Mouse (Mus musculus) heart, adult 18-20 months (tissue): Measurements from ENCODE around the gene Mns1. TPM values are rescaled to one million over a fixed set of nuclear protein-coding genes. Genes with fewer than 3 reads are reported as not detected.
"Not testable (repeated sequence)": the region's sequence is repeated elsewhere in the genome, so short reads cannot be mapped to it uniquely, and the experiment has no call there.

ENCODE experiments used
- DNase-seq, 2 experiments: peaks; one replicate each; pipeline ENCODE4 v3.0.0; 2021 to 2022; ENCODE audit warnings: mixed read lengths in 1 of 2
- long read RNA-seq, 2 experiments: library from polyadenylated mRNA; stranded (forward); transcript quantifications; one replicate each; pipeline ENCODE4 v2.0.0; 2021
- total RNA-seq, 2 experiments: library from RNA; stranded (reverse); gene quantifications; 2 replicates each; pipeline ENCODE4 v1.2.3; 2021

Gene Mns1
- under 1 TPM; 0.05 to 0.23 TPM for total RNA-seq
- long read RNA-seq, experiment 1 = 0 reads
- long read RNA-seq, experiment 2, full-length matches to known transcripts = 1 of 1 reads
- long read RNA-seq, experiment 2, partial matches to known transcripts = 0 of 1 reads
- long read RNA-seq, experiment 2, other reads (novel, unspliced or antisense) = 0 of 1 reads

DNA sequence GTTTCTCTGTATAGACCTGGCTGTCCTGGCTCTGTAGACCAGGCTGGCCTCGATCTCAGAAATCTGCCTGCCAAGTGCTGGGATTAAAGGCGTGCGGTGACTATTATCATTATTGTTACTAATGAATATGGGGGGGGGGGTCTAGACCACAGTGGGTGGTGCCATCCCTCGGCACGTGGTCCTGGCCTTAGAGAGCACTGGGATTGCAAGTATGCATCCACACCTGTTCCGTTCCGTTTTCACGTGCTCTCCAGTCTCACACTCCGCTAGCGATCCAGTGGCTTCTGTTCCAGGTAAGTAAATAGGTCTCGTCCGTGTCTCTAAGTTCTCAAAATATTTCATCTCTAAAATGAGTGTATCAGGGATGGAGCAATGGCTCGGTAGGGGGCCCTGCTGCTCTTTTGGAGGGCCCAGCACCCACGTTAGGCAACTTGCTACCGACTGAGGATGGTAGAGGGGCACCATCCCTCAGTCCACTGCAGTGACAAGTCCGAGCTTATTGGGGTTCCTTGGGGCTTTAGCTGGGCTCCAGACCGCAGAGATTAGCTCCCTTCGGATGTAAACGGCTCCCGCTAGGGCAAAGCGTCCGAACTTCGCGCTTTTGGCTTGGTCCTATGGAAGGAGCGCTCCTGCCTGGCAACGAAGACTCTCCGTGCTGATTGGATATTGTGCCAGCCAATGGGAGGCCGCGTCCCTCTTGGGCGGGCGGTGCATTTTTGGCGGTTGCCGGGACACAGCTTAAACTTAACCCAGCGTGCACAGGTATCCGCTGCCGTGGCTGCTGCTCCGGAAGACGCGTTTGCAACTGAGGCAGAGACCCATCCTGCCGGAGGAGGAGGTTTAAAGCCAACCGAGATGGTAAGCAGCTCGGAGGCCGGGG is at the start of gene Mns1:
Gene Mns1 (plus strand): TSS at position 190 of the 880 bp plus-strand sequence.
- DNase-seq = peak; percentile 96

DNA sequence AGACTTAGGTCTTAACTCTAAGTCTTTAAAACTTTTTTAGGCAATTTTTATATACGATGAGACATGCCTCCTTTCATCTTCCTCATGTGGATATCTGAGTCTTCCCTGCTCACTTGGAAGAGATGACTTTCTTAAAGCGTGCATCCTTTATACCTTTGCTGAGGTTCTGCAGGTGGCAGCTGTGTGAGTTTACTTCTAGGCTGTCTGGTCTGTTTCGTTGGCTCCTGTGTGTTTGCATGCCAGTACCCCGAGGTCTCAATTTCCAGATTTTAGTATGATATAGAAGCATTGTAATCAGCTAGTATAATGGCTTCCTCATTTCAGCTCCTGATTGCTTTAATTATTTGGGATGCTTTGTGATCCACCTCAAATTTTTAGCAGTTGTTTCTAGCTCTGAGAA is 48.9 kb upstream of the Mns1 start:
- DNase-seq = no peak

DNA sequence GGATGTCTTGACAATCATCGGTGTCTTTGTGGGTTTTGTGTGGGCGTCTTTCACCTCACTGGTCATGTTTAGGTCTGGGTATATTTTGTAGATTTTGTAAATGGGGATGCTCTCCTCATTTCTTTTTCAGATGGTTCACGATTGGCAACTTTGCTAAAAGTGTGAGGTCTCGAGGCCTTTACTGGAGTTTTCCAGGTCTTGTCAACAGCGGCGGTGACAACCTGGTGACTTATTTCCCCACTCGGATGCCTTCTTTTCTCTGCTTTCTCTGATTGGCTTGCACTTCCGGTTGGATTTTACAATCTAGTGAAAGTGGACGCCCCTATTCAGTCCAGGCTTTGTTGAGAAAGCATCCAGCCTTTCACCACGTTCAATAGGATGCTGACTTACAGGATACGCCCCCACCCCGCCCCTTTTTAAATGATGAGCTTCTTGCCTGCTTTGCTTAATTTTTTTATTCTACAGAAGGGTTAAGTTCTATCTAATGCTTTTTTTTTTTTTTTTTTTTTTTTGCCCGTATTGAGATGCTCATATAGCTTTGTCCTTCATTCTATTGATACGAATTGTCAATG is 48.3 kb upstream of the Mns1 start:
- no peak for DNase-seq

DNA sequence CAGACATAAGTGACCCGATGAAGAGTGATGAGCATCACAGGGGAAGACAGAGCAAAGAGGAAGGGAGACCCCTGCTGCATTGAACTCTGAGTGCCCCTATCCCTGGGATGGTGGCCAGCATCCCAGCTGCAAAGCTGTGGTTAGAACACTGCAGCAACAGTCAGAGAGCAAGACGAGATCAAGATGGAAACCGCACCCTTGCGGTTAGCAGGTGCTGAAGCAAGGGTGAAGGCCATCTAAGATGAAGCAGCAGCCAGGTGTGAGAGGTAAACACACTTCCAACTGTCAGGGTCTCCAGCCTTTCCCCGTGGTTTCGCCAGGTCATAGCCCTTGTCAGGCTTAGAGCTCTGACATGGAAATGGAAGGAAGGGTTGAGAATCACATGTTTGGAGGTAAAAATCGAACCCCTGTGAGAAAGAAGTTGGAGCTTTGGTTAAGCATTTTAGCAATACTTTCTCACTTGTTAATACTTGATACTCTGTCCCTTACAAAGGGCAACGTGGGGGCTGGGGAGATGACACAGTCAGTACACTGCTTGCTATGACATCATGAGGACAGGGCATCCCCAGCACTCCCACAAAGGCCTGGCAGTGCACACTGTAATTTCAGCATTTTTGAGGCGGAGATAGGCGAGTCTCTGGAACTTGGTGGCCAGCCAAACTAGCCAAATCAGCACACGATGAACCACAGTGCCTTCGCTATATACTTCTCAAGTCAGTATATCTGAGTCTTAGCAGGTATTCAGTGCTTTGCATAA is 47.3 kb upstream of the Mns1 start:
- DNase-seq = peak in 1 of 2 experiments; percentile 4

DNA sequence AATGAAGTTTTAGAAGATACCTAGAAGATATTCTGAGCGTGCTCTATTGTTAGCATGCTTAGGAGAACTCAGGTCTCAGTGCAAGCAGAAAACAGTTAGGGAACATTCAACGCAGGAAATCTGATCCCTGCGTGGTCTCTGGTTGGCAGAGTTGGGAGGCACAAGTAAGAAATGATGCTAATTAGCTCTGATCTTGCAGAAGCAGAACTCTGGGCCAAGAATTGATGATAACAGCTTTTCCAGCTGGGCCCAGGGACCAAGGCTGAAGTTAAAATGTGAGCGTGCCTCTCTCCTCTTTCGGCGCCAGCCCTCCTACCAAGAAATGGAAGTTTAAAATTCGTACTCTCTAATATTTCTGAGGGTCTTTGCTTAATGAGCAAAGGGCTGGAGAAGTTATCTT is 45.1 kb upstream of the Mns1 start:
- DNase-seq = no peak

DNA sequence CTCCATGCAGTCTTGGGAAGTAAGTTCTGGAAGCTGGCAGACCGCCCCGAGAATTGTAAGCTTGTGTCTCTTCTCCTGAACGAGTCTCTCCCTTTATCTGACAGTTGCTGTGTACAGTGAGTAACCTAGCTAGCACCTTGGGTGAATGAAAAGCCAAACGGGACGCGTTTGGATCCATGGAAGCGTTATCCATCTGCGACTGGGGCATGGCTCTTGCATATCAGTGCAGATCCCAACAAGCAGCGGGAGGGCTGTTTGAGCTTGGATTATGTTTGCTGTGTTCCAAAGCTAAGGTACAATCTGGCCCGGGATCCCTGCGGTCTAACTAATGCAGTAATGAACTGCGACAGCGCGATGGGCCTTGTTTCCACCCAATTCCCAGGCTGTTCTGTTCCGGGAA is 44.6 kb upstream of the Mns1 start:
- DNase-seq = no peak

DNA sequence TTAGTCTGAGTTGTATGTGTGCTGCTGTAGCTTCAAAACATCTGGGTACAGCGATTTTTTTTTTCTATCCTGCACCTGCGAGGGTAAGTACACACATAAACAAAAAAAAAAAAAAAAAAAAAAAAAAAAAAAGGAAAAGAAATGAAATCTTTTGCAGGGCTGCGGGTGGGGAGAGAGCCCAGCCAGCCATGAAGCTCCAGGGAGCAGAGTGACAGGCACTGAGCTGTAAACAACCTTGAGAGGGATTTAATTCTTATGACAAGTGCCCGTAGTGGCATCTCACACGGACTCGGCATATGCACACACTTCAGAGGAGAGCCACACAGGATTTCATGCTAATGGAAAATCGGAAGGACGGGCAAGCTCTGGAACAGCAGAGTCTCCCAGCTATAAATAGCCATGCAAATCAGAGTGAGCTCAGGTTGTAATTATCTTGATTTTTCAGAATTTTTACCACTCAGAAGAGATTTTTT is 43.9 kb upstream of the Mns1 start:
- DNase-seq = no peak

DNA sequence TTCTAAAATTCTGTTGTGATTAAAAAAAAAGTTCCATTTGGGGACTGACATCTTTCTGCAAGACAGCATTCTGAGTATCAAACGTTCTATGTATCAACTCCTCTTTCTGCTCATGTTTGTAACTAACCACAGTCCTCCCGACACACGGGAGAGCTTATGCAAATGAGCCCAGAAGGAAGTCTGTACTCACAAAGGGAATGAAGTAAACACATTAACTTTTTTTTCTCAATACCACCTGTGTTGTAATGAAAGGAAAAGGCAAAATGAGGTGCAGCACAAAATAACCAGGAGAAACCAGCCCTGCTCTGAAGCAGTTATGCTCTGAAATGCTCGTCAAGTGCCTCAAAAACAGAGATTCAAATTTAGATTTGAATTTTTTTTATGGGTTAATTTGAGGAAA is 37.7 kb upstream of the Mns1 start:
- DNase-seq = no peak

DNA sequence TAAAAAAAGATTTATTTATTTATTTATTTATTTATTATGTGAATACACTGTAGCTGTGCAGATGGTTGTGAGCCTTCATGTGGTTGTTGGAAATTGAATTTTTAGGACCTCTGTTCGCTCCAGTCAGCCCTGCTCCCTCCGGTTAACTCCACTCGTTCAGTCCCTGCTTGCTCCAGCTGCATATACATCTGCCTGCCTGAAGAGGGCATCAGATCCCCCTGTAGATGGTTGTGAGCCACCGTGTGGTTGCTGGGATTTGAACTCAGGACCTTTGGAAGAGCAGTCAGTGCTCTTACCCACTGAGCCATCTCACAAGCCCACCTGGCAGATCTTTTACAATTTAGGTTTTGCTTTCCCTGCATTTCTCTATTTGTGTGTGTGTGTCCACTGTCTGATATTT is 36.0 kb upstream of the Mns1 start:
- DNase-seq = not testable (repeated sequence)

DNA sequence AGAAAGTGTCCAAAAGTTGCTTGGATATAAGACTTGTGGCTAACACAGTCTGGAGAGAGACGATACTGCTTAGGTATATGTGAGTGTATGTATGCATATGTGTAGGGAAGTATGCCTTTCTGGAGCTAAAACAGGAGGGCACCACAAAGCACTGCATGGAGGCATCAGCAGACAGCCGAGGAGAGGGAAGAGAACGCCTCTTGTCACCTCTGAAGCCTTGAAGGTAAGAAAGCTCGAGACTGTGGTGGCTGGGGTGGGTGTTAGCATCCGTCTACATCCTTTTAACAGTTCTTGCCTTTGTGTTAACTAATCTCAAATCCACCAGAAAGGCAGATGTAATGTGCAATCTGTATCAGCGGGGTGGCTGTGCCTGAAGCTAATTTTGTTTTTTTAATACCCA is 34.4 kb upstream of the Mns1 start:
- DNase-seq = no peak

DNA sequence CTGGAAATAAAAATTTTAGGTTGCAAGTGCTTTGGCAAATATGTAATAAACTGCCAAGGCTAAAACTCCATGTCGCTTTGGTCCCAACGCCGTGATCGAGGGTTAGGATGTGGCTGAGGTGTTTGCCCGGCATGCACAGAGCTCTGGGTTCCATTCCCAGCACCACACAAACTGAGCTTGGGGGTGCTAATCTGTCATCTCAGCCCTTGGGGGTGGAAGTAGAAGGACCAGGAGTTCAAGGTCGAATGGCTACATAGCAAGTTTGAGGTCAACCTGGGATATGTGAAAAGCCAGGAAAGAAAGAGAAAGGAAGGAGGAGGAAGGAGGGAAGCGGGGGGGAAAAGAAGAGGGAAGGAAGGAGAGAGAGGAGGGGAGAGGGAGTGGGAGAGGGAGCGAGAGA is 33.4 kb upstream of the Mns1 start:
- DNase-seq = no peak

DNA sequence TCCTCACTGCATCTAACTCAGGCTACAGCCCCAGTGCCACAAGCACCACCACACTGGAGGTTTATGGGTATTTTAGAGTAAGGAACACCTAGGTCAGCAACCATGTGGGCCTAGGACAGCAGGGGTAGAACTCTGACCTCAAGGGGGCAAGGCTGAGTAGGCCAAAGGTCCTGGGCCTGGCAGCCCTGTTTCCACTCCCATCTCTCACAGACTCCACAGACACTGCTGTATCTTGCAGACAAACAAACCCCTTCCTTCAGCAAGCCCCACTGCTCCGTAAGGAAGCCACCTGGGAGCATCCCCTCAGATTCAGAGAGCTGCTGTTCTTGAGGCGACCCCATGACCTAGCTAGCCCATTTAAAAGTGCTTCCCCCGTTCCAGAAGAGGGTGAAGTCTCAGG is 32.9 kb upstream of the Mns1 start:
- no peak for DNase-seq

DNA sequence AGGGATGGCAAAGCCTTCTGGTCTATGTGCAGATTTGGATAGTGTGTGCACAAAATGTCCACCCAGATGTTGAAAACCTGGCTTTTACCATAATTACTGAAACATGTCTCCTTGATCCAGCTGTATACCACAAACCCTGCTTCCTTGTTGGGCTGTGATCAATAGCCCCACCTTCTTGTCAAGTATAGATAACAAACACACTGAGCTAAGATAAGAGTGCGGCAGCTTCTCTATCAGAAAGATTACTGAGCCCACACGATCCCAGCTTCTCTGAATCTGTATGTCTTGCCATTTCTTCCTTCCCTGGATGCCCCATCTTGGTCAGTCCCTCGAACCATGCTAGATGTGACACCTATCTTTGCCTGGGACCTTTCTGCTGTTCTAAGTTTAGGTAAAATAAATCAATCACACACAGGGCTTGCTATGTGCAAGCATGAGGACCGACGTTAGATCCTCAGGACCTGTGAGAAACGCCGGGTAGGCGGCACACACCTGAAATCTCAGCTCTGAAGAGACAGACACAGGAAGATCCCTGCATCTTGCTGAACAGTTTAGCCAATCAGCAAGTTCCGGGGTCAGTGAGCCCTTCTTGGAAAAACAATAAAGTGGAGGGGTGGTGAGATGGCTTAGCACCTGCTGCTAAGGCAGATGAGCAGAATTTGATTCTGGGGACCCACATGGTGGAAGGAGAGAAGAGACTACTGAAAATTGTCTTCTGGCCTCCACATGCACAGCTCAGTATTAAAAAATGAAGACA is 31.8 kb upstream of the Mns1 start:
- no peak for DNase-seq

DNA sequence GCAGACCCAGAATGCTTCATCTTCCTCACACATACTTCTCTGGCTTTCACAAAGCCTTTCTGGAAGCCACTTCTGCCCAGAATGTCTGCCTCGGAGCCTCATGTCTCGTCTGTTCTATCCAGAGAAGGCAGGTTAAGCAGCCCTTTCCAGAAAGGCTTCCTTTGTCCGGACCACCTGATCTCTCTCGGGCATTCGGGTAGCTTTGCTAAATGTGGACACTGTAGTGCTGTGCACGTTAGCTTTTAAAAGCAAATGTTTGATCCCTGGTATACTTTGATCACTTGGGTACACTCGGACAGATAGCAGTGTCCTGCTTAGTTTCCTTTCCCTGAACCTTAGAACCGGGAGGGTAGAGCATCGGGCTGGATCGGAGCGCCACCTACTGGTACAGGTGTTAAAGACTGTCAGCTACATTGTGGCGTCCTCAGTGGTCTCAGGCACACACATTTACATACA is 29.7 kb upstream of the Mns1 start:
- DNase-seq = peak; percentile 66 to 90

DNA sequence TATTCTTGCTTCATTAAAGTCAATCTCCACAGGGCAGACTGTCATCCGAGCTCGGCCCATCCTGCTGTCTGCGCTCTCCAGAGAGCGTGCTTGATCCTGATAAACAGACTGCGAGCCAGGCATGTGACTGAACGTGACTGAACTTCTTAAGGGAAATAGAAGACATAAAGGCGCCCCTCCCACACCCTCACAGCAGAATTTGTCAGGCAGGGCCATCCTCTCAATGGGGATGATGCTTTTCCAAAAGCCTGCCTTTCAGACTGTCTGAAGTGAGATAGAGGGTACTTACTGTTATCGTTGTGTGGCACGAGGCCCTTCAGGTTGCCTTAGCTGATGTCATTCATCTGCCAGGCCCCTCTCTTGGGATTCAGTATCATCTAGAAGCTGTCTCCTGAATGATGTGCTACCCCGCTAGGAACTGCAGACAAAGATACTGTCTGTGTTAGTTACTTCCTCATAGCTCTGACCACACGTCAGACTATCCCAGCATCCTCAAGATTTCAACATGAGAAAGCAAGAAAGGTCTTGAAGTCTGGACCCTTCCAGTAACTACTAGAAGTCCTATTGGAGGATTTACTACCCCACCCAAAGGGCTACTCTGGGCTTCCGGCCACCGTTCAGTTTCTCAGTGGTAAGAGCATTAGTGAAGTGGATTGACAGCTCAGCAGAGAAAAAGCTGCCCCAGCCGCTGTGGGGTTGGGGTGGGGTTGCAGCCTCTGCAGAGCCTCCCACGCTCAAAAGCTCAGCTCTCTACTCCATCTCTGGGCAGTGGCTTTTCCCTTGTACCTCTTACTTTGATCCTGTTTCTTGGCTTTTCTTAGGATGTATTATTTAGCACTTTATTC is 28.2 kb upstream of the Mns1 start:
- DNase-seq = no peak

DNA sequence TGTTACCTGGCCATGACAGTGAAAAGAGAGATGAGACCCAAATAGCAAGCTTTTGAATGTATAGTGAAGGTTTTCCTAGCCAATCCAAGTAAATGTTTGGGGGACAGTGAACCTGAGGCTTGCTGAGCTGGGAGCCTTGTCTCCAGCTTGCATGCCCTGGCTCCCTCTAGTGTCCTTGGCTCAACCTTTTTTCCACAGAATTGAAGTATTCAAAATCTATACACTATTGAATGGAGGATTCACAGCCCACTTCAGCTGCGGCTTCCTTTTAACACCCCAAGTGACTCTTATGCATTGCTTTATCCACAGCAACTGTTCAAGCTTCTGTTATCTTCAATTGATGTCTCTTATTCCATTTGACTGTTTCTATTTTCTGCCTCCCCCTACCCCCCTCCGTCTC is 26.1 kb upstream of the Mns1 start:
- no peak for DNase-seq

DNA sequence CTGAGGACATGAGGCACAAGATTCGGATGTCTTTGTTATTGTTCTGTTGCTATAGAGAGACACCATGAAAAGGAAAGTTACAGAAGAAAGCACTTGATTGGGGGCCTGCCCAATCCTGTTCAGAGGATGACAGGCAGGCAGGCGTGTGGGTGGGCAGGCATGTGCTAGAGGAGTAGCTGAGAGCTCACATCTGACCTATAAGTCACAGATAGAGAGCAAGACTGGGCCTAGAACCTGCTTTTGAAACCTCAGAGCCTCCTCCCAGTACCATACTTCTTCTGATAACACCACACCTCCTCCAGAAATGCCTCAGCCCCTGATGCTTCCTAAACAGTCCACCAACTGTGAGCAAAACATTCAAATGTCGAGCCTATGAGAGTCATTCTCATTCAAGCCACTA is 19.4 kb upstream of the Mns1 start:
- no peak for DNase-seq

DNA sequence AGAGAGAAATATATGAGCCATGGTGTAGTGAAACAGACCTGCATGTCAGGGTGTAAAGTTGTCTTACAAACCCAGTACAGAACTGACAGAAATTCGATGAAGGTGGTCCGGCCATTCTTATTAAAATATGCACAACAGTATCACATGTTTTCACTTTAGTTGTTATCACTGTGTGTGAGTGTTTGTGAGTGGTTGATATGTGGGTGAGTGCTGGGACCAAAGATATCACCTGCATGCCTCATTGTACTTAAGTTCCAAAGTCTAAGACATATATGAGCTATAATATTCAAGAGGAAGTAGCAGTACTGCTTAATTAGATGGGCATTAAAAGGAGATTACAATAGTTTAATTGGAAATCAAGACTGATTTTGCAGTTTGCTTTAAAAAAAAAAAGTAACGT is 17.3 kb upstream of the Mns1 start:
- DNase-seq = no peak

DNA sequence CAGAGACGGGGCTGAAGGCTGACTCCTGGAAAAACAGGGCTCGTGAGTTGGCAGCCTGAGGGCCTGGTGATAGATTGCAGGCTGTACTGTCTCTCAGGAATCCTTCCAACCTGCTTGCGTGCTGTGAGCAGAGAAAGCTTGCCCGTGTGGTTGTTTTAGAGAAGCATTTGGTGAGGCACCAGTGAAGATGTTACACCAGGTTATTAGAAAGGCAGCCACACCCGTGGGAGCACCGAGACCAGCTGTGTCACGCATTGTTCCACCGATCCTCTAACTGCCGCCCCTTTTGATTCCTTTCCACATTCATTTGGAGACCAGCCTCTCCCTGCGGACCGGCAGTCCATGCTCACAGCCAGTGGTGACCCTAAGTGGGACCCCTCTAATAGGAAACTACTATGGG is 15.5 kb upstream of the Mns1 start:
- peak in 1 of 2 experiments; percentile 7 for DNase-seq

DNA sequence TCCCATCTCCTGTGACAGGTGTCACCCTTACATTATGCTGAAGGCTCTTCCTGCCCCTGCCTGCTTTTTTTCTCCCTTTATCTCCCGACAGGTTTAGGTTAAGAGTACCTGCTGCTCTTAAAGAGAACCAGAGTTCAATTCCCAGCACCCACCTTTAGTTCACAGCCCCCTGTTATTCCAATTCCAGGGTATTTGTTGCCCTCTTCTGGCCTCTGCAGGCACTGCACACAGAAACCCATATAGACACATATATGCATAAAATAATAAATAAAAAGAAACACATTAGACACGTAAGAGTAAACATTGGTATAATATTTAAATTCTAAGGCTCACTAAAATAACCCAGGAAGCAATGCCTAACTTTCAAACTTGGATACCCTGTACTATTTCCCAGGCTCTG is 15.1 kb upstream of the Mns1 start:
- no peak for DNase-seq

DNA sequence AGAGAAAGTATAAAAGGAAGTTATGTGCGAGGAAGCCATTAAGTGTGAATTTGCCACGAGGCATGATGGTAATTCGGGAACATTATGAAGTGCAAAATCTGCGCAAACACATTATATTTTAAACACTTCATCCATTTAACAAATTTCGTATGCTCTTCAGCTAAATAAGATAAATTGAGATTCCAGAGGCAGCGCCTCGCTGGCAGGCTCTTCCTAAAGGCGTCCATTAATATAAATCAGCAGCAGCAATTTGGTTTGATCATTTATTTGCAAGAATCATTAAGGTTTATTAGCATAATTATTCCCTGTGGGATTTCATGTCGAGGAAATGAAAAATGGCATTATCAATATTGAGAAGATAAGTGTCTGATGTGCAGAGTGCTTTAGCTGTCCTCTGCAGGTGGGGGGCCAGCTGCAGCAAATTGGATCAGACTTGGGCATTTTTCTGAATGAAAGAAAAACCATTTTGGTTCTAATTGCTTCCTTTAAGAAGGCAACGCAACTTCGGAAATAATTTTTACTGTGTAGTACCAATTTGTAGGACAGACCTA is 12.4 kb upstream of the Mns1 start:
- DNase-seq = no peak
